Mouse (Mus musculus): ENCODE measurements around the gene Dock8.
A peak's percentile ranks its signal among the peaks of the same experiment; 100 is the strongest.

The Dock8 gene

GRCm38 (mm10) chr19:24999201-24999886, at the start of gene Dock8:
TSS of gene Dock8 (plus strand) at chr19:24999534.
- DNase-seq: peak; percentile 81

DNA sequence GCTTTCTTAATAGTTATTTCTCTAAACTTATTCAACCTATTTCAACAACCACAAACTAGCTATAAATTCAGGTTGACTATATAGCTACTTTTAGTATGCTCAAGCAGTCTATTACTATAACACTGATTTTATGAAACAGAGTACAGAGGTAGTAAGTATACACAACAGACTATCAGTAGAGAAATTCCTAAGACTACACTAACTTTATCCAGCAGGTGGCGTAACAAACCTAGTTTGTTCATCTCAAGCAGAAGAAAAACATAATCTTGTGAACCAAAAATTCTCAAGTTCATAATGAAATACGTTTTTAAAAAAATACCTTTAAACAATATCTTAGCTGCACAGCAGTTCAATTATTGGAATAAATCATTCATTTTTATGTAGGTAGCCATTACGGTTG, 40.8 kb upstream of the Dock8 start:
- DNase-seq: no peak

DNA sequence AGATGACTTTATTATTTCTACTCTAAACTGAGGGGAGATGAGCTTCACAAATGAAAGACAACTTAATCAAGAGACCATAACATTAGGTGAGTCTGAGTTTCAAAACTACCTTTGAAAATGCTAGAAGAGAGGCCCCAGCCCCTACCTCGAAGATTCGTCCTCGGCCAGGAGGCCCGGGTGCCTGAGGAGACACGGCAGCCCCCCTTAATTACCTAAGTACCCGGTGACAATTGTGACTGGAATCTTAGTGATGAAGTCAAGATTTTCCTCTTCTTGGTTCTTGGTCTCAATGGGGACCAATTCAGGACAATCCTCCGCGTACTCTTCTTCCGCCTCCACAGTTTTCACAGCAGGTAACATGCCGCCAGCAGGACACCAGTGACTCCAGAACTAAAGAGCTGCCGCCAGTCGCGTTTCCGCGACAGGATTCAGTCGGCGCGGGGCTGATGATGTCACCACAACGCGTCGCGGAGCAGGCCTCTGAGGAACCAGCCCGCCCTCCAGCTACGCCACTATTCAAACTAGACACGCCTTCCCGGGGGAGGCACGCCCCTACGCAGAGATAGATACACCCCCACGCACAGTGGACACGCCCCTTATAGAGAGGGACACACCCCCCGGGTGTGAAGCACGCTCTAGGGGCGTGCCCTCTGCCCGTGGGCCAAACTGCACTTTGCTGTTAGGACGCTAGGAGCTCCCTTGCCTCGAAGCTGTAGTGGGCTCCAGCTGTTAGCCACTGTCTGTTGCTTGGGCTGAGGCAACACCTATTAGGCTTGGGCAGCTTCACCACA, 38.0 kb upstream of the Dock8 start, which contains the start of gene Cbwd1:
Gene Cbwd1 (minus strand): TSS at position 439 of the 791 bp plus-strand sequence.
- peak; percentile 98 for DNase-seq

DNA sequence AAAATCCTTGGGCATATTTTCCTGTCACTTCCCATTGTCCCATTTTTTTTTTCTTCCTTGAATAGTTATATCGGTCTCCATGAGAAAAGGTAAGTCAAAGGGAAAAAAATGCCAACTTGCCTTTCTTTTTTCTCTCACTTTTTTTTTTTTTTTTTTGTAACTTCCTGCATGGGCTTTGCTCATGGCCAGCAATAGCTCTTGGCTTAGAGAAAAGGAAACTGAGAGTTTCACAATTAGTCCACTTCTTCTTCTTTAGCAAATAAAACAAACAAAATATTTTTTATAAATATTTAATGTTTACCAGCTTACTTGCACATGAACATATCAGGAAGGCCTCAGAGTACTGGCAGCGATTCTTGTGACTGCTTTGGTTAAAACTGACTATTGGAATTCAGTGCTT, 33.1 kb upstream of the Dock8 start:
- no peak for DNase-seq

DNA sequence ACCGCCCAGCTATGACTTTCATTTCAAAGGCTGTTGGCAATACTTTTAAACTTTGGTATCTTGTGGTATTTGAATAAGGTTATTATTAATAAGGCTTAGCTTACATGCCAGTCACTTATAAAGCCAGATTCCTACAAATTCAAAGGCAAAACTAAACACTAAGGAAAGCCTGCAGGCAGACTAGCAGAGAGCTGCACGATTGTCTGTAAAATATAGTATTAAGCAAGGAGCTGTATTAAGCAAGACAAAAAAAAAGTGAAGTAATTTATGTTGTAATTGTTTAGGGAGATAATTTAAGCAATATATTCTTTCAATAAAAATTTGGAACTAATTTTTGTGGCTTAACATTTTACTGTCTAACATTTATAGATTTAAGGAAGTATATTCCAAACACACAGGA, 32.4 kb upstream of the Dock8 start:
- DNase-seq: no peak

GRCm38 (mm10) chr19:24971307-24971706, 28.0 kb upstream of the Dock8 start:
- DNase-seq: no peak

DNA sequence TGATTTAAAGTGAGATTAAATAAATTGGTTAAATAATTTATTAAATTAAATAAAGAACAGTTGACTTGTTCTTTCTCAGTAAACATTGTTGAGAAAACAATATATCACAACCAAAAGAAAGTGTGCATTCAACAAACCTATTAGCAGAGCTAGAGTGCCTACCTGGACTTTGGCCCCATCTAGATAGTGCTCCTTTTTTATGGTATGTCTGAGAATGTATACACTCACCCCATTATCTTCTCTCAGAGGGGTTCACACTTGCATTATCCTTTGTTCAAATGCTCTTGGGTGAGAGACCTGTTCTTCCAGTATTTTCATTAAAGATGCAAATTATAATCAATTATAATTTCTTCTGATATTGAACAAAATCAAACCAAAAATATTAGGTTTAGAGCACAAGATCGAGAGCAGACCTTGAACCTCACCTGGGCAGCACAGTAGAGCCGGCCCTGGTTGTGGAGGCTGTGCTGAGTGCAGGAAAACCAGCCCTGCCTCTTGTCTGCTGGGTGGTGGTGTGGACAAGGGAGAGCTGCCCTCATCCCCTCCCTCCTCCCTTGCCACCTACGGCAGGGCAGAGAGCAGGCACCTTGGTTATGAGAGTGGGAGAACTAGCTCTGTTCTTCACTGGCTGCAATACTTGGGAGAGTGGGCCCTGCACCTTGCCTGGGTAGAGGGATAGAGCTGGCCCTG, 26.5 kb upstream of the Dock8 start:
- DNase-seq: no peak

- peak; percentile 86 for DNase-seq
Measured at GRCm38 (mm10) chr19:24977991-24978390, 21.3 kb upstream of the Dock8 start.

DNA sequence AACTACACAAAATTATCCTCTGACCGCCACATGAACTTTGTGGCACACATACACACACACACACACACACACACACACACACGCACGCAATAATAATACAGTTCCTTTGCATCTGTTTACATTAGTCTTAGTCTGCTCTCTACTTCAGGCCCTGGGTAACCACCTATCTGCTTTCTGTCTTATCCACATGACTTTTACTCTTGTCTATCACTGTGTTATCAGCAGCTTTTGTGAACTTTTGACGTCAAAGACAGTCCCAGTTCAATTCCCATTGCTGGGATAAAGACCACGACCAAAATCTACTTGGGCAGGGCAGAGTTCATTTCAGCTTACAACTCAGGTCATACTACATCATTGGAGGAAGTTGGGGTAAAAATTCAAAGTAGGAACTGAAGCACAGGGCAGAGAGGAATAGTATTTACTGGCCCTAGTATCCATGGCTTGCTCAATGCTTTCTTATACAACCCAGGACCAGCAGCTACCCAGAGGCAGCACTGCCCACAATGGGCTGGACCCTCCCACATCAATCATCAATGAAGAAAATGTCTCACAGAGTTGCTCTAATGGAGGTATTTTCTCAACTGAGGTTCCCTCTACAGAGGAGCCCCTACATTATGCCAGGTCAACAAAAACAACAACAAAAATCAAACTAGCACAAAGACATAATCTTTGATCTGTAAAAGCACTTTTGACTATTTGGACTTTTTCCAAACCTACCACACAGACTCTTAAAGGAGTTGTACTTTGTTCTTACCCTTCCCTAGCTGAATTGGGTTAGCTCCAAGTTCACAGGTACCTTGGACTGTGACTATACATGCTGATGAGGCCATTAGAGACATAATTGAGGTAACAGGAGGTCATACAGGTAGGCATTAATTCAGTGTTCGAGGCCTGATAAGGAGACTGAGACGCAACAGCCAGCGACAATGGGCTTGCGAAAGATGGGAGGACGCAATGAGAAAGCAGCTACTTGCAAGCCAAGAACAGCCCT, 20.2 kb upstream of the Dock8 start:
- DNase-seq: peak; percentile 75

DNA sequence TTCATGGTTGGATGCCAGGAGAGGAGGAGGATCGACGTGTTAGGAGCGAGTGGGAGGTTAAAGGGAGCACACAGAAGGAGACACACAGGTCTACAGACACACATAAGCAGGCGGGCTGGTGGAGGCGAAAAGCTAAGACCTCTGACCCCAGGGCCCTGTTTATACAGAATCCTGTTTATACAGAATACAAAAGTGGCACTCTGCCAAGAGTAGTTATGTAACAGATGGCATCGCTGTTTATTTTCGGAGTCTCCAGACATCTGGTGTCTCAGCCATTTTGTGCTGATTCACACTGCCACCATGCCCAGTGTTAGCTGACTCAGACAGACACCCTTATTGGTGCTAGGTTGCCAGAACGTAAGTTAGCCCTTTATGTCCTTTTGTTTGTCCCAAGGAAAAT, 18.0 kb upstream of the Dock8 start:
- DNase-seq: peak; percentile 67

GRCm38 (mm10) chr19:24983050-24983449, 16.3 kb upstream of the Dock8 start:
- no peak for DNase-seq

DNA sequence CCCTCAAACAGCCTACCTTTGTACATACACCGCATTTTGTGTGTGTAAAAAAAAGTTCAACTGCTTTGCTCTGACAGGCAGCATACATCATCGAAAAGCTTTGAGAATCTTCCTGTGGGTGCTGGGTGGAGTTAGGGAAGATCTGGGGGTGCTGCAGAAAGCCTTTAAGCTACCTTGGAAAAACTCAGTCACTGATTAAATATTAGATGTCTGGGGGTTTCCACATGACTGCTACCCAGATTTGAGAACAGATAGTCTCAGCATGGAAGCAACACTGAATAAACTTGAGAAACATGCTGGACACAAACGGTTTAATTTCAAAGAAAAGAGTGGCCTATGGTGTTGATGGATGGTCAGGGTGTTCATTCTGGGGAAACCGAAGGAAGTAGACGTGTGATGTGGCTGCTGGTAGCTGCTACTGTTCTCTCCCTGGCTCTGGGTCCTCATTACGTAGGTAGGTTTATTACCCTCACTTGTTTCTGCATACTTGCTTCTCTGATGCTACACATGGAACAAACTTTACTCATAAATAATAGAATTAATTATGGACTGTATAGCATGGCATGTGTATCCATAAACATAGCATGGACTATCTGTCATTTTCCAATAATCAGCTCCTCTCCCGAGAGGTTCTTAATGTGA, 15.4 kb upstream of the Dock8 start:
- no peak for DNase-seq

DNA sequence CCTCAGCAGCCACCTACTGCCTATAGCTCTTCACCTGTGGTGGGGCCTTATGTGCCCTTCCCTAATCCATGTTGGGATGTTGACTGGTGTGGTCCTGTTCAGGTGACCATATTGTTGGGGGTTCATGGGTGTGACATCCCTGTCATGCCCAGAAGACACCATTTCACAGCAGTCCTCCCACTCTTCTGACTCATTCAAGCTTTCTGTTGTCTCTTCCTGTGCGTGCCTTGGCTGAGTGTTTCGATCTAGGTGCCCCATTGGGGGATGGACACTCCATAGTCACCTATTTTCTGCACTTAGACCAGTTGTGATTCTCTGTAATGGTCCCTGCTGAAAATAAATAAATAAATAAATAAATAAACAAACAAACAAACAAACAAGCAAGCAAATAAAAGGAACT, 14.3 kb upstream of the Dock8 start:
- no peak for DNase-seq

DNA sequence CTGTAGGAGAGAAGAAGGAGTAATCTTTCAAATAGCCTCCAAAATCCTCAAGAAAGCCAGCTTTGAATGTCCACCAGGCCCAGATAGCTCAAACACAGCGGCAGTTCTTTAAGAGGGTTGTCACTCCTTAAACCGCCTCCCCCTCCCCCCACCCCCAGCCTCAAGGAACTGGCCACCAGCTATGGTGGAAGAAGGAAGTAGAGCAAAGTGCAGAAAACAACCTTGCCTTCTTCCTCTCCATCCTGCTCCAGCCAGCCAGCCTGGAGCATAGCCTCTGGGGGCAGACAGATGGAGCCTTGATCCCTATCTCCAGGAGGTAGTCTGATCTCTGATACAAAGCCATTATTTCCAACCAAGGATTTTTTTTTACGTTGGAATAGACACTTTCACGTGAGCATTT, 12.0 kb upstream of the Dock8 start:
- DNase-seq: no peak

GRCm38 (mm10) chr19:24988831-24989230, 10.5 kb upstream of the Dock8 start:
- DNase-seq: no peak

DNA sequence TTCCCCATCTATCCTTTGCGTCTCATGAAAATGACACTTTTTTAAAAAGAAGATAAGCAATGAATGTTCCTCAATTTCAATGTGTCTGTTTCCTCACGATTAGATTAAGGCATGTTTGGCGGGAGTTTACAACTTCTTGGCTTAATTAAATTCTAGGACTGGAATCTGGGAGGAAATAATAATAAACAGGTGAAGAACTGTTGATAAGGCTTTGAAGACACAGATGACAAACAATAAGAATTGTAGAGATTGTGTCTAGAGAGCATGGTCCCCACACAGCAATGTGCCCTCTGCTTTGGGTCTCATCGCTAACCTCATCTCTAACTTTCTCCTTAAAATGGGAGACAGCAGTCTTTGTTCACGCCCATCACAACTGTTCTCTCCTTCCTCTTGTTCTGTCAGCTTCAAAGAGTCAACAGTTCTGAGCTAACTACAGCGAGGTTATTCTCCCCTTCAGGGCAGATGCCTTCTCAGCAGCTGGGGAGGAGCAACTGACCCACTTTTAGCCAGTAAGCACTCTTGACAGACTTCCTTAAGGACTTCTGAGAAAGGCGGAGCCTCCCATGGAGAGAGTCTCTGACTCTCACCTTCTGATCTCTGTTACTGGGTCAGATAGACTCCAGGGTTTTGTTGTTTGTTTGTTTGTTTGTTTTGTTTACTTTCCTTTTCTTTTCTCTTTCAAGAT, 9.1 kb upstream of the Dock8 start:
- no peak for DNase-seq

- DNase-seq: peak; percentile 49
Measured at GRCm38 (mm10) chr19:24993526-24993925, 5.8 kb upstream of the Dock8 start.

DNA sequence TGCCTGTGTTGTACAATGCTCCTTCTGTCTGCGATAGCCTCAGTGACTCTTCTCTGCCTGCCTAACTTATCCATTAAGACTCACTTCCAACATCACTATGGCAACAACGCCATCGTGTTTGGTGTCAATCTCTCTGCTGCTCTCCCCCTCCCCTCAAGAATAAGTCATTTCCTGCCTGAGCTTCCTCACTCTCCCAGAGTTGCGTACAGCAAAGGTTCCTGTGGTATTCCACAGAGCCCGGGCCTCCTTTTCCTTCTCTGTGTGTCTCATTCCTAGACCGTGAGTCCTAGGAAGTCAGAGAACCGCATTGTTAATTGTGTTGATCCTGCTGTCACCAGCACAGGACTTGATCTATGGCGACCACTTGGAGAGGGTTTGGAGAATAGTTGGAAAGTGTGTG, 4.4 kb upstream of the Dock8 start:
- no peak for DNase-seq

DNA sequence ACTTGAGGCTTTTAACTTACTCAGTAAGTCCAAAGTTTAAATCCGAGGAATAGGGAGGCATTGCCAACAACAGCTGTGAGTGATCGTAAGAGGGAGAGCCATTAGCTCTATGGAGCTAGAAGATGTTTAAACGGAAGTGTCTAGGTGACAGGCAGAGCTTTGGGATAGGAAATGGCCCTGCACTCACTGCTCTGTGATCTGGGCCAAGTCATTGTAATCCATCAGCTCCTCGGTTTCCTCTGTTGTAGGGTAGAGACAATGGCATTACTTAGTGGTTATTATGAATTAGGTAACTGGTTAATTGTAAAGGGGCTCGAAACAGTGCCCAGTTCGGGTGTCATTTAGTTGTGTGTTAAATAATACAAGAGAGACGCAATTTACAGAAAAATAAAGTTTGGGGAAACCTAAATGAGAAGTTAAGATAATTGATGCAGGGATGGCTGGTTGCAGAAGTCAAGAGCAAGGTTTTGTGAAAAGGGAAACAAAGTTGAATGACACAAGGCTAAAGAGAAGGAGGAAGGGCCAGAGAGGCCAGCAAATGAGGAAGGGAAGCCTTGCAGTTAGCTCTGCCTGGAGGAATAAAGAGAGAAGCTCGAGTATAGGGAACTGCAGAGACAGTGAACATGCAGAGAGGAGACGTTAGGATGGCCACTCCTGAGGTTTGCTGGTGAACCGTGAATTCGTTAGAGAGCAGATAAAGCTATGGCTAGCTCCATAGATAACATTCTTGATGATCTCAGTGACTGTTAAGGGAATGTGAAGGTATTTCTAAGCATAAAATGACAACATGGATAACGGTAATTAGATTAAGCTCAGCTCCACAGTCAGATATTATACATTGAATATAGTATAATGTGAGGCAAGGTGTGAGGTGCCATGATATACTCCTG, 2.3 kb upstream of the Dock8 start:
- DNase-seq: no peak

GRCm38 (mm10) chr19:24998561-24998960, 773 bp upstream of the Dock8 start:
- no peak for DNase-seq

All from kidney, adult 11 months (tissue).